Mouse (Mus musculus) ES-Bruce4 (cell line): ENCODE results near the gene Rarres2. TPM values are rescaled to one million over a fixed set of nuclear protein-coding genes. Genes with fewer than 3 reads are reported as not detected.
A peak's percentile ranks its signal among the peaks of the same experiment; 100 is the strongest.

ENCODE experiments used
- H3K27ac ChIP-seq: 2 replicates; pipeline ENCODE4 v1.5.1; 2012; ENCODE audit warnings: low read length, inconsistent platforms; ENCODE audit not compliant: insufficient read depth
- H3K27me3 ChIP-seq: 2 replicates; pipeline ENCODE4 v1.6.1; 2012; ENCODE audit warnings: mild to moderate bottlenecking, low read length, inconsistent platforms; ENCODE audit not compliant: control insufficient read depth, poor library complexity, insufficient read depth, severe bottlenecking
- H3K36me3 ChIP-seq: 2 replicates; pipeline ENCODE4 v1.6.1; 2012; ENCODE audit warnings: inconsistent platforms, mild to moderate bottlenecking, low read length, moderate library complexity; ENCODE audit not compliant: control insufficient read depth, poor library complexity, insufficient read depth, severe bottlenecking
- H3K4me1 ChIP-seq: one replicate; pipeline ENCODE4 v1.8.1; 2011; ENCODE audit warnings: low read length; ENCODE audit not compliant: control insufficient read depth, insufficient read depth
- H3K4me3 ChIP-seq: 2 replicates; pipeline ENCODE4 v1.5.1; 2011; ENCODE audit warnings: low read depth, mild to moderate bottlenecking, low read length
- H3K9ac ChIP-seq: 2 replicates; pipeline ENCODE4 v1.6.1; 2012; ENCODE audit warnings: low read depth, mild to moderate bottlenecking, inconsistent platforms; ENCODE audit not compliant: poor library complexity, severe bottlenecking
- H3K9me3 ChIP-seq: replicated peaks from 2 replicates; pipeline ENCODE4 v1.6.1; 2012; ENCODE audit warnings: mild to moderate bottlenecking, low read length, inconsistent platforms; ENCODE audit not compliant: control insufficient read depth, poor library complexity, insufficient read depth, severe bottlenecking
- CTCF ChIP-seq: IDR thresholded peaks from one replicate; pipeline ENCODE4 v1.8.1; 2011; ENCODE audit warnings: low read depth, low read length
- EP300 ChIP-seq: IDR thresholded peaks from 2 replicates; pipeline ENCODE4 v1.6.1; 2011; ENCODE audit warnings: low read depth, low read length; ENCODE audit not compliant: insufficient read depth
- POLR2A ChIP-seq: IDR thresholded peaks from one replicate; pipeline ENCODE4 v1.8.1; 2011; ENCODE audit warnings: low read length; ENCODE audit not compliant: insufficient read depth
- polyA plus RNA-seq: library from polyadenylated mRNA; stranded (reverse); fragments of >200 nt; gene quantifications from 2 replicates; pipeline ENCODE4 v1.2.4, GENCODE M21; 2011; ENCODE audit warnings: low read depth; ENCODE audit not compliant: missing spikeins, insufficient read depth, insufficient read length

Gene Rarres2
- polyA plus RNA-seq, 1 experiment: 0.90 TPM

- no peaks in the 10 kb centered on the region for H3K9me3 ChIP-seq
- TF ChIP-seq POLR2A (no peak), CTCF (no peak), EP300 (no peak)
- no peaks in the 10 kb centered on the region for H3K4me1 ChIP-seq
- no peak overlapping the region for H3K4me3 ChIP-seq
- H3K36me3 ChIP-seq: no peaks in the 10 kb centered on the region
- no peak overlapping the region for H3K27ac ChIP-seq
- no peak overlapping the region for H3K9ac ChIP-seq
- no peaks in the 10 kb centered on the region for H3K27me3 ChIP-seq
Measured at GRCm38 (mm10) chr6:48608124-48608523, 35.5 kb upstream of the Rarres2 start.

- no peak overlapping the region for H3K27ac ChIP-seq
- H3K9me3 ChIP-seq: no peaks in the 10 kb centered on the region
- no peaks in the 10 kb centered on the region for H3K36me3 ChIP-seq
- H3K9ac ChIP-seq: peak overlapping the region; percentile 69
- TF ChIP-seq CTCF: no peak
- no peak for TF ChIP-seq POLR2A
- TF ChIP-seq EP300: no peak
- no peaks in the 10 kb centered on the region for H3K4me1 ChIP-seq
- H3K27me3 ChIP-seq: no peaks in the 10 kb centered on the region
- H3K4me3 ChIP-seq: peak overlapping the region; percentile 95
Measured at GRCm38 (mm10) chr6:48602080-48602741, 29.6 kb upstream of the Rarres2 start.

- no peaks in the 10 kb centered on the region for H3K4me1 ChIP-seq
- no peaks in the 10 kb centered on the region for H3K27me3 ChIP-seq
- no peaks in the 10 kb centered on the region for H3K9me3 ChIP-seq
- H3K36me3 ChIP-seq: no peaks in the 10 kb centered on the region
- no peak for TF ChIP-seq EP300
- no peak for TF ChIP-seq POLR2A
- no peak for TF ChIP-seq CTCF
- no peak within 1 kb of the TSS for H3K27ac ChIP-seq
- H3K4me3 ChIP-seq: peak within 1 kb of the TSS; percentile 95
- H3K9ac ChIP-seq: peak within 1 kb of the TSS; percentile 69
Measured at GRCm38 (mm10) chr6:48601271-48602079, 28.9 kb upstream of the Rarres2 start, which contains the start of gene Zfp775. Gene Zfp775 (plus strand): TSS chr6:48602063.

DNA sequence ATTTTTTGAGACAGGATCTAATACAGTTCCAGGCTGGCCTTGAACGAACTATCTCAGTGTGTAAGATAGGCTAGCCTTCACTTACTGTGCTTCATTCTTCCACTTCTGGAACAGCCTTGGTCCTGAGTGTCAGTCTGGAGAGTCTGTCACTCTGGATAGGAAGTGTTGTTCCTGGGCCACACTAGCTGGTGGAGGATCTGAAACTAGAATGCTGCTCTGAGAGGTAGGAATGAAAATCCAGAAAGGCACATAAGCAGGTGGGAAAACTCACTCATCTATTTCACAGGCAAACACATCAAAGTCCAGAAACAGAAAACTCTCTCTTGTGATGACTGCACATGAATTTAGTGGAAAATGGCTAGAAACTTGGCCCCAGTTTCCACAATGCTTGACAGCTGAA, 28.0 kb upstream of the Rarres2 start:
- Histone ChIP-seq H3K4me1 (no peaks in the 10 kb centered on the region), H3K36me3 (no peaks in the 10 kb centered on the region), H3K9me3 (no peaks in the 10 kb centered on the region), H3K4me3 (no peak overlapping the region), H3K27me3 (no peaks in the 10 kb centered on the region), H3K9ac (no peak overlapping the region), H3K27ac (no peak overlapping the region)
- TF ChIP-seq CTCF (no peak), EP300 (no peak), POLR2A (no peak)

GRCm38 (mm10) chr6:48597233-48597625, 24.6 kb upstream of the Rarres2 start:
- peak overlapping the region; percentile 17 for H3K9ac ChIP-seq
- no peaks in the 10 kb centered on the region for H3K27me3 ChIP-seq
- peak overlapping the region; percentile 57 for H3K4me3 ChIP-seq
- TF ChIP-seq CTCF (no peak), EP300 (no peak), POLR2A (no peak)
- H3K4me1 ChIP-seq: no peaks in the 10 kb centered on the region
- no peaks in the 10 kb centered on the region for H3K36me3 ChIP-seq
- H3K9me3 ChIP-seq: no peaks in the 10 kb centered on the region
- H3K27ac ChIP-seq: no peak overlapping the region

DNA sequence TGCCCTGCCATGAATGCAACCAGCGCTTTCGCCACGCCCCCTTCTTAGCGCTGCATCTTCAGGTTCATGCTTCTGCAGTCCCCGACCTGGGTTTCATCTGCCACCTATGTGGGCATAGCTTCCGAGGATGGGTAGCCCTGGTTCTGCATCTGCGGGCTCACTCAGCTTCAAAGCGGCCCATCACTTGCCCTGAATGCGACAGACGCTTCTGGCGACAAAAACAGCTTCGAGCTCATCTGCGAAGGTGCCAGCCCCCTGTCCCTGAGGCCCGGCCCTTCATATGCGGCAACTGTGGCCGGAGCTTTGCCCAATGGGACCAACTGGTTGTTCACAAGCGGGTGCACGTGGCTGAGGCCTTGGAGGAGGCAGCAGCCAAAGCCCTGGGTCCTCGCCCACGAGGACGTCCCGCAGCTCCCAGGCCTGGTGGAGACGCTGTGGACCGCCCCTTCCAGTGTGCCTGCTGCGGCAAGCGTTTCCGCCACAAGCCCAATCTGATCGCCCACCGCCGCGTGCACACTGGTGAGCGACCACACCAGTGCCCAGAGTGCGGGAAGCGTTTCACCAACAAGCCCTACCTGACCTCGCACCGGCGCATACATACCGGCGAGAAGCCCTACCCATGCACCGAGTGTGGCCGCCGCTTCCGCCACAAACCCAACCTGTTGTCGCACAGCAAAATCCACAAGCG, 24.1 kb upstream of the Rarres2 start:
- H3K27ac ChIP-seq: no peak overlapping the region
- peak overlapping the region; percentile 57 for H3K4me3 ChIP-seq
- no peaks in the 10 kb centered on the region for H3K27me3 ChIP-seq
- no peaks in the 10 kb centered on the region for H3K4me1 ChIP-seq
- TF ChIP-seq CTCF (no peak), EP300 (no peak), POLR2A (no peak)
- H3K36me3 ChIP-seq: no peaks in the 10 kb centered on the region
- H3K9ac ChIP-seq: peak overlapping the region; percentile 17; the same call in 1 of the 2 replicates
- no peaks in the 10 kb centered on the region for H3K9me3 ChIP-seq
